Comparison of ENCODE assay signal across 7 mouse cellular contexts in the genomic region with DNA sequence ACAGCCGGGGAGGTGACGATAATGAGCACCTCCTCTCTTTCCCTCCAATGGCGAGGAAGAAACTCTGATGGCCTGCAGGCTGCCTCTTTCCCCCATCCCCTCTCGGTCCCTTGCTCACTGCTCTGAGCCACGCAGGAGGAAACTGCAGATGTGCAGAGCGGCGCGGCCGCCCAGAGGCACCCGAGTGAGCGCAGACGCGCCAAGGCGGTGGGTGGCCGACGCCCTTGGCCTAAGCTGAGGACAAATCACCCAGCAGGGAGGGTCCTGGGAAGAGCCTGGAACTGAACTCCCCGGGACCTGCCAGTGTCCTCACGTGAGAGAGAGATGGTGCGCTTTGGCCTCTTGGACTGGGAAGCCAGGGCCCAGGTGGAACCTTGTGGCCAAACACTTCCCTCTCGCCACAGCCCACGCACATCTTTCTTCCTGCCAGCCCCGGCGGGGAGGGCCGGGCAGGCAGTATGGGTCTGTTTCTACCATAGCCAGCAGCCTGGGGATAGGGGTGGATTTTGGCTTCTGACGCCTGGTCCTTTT.
DNase-seq lines count a peak whose midpoint lies in the region; ATAC-seq lines count a peak whose summit lies in the region.

No protein-coding gene starts in this region.

- WGBS in embryonic facial prominence, embryonic 13.5 days = 2% methylated on average over 25 of the region's 25 CpGs
- 2% methylated on average over 25 of the region's 25 CpGs for WGBS in heart, embryonic 10.5 days
- WGBS in limb, embryonic 11.5 days = 2% methylated on average over 25 of the region's 25 CpGs

- H3K4me1 ChIP-seq in embryonic facial prominence, embryonic 13.5 days = peaks cover 39% of the 10 kb centered on the region
- H3K4me1 ChIP-seq in heart, embryonic 10.5 days = peaks cover 33% of the 10 kb centered on the region
- H3K4me1 ChIP-seq in limb, embryonic 11.5 days (ENCODE audit: control insufficient read depth, insufficient read depth, low read length) = peaks cover 47% of the 10 kb centered on the region

- H3K4me3 ChIP-seq in embryonic facial prominence, embryonic 13.5 days = peak overlapping the region; percentile 38
- H3K4me3 ChIP-seq in heart, embryonic 10.5 days = peak overlapping the region; percentile 61
- peak overlapping the region; percentile 9; the same call in 1 of the 2 replicates for H3K4me3 ChIP-seq in limb, embryonic 11.5 days (ENCODE audit: low read depth, low read length)

- H3K9me3 ChIP-seq in embryonic facial prominence, embryonic 13.5 days = no peaks in the 10 kb centered on the region
- H3K9me3 ChIP-seq in heart, embryonic 10.5 days = no peaks in the 10 kb centered on the region
- H3K9me3 ChIP-seq in limb, embryonic 11.5 days (ENCODE audit: control insufficient read depth, low read length) = no peaks in the 10 kb centered on the region

- peak overlapping the region; percentile 67 for H3K4me2 ChIP-seq in embryonic facial prominence, embryonic 13.5 days
- H3K4me2 ChIP-seq in limb, embryonic 11.5 days (ENCODE audit: low read depth, severe bottlenecking) = peak overlapping the region; percentile 55

- peak overlapping the region; percentile 51 for H3K27ac ChIP-seq in embryonic facial prominence, embryonic 13.5 days
- H3K27ac ChIP-seq in heart, embryonic 10.5 days = peak overlapping the region; percentile 52; the same call in 1 of the 2 replicates
- no peak overlapping the region for H3K27ac ChIP-seq in limb, embryonic 11.5 days (replicated peaks; ENCODE audit: low read depth, low read length)

- ATAC-seq in embryonic facial prominence, embryonic 13.5 days (ENCODE audit: insufficient number of reproducible peaks, insufficient read depth, low FRiP score, low TSS enrichment, low read depth) = no peak; the same call in 1 of the 2 replicates
- ATAC-seq in limb, embryonic 11.5 days (ENCODE audit: insufficient number of reproducible peaks, low FRiP score, low TSS enrichment, low read depth) = no peak
- ATAC-seq in neutrophil, adult 5-6 weeks (ENCODE audit: extremely low read depth, insufficient number of reproducible peaks, low FRiP score, poor library complexity, severe bottlenecking) = peak; percentile 42; the same call in 1 of the 2 replicates
- ATAC-seq in erythroblast, adult 5-6 weeks (replicated peaks; ENCODE audit: low FRiP score, poor library complexity, severe bottlenecking) = no peak

- peak; percentile 15 for DNase-seq in thymus, postnatal 14 days
- DNase-seq in thymus, postnatal 10 days (ENCODE audit: low spot score in 2 of 2) = no peak
- DNase-seq in heart, embryonic 10.5 days (ENCODE audit: low spot score) = peak; percentile 83
- DNase-seq in limb, embryonic 11.5 days (ENCODE audit: low spot score) = peak; percentile 62

- H3K9ac ChIP-seq in embryonic facial prominence, embryonic 13.5 days = peak overlapping the region; percentile 61
- no peak overlapping the region for H3K9ac ChIP-seq in limb, embryonic 11.5 days (ENCODE audit: low read length)

- 0 out of 2 replicates have a peak, but pooled peaks cover 4% of the 10 kb centered on the region for H3K36me3 ChIP-seq in embryonic facial prominence, embryonic 13.5 days
- no peaks in the 10 kb centered on the region for H3K36me3 ChIP-seq in heart, embryonic 10.5 days
- H3K36me3 ChIP-seq in limb, embryonic 11.5 days (ENCODE audit: control insufficient read depth, insufficient read depth, low read length) = no peaks in the 10 kb centered on the region

- peaks cover 48% of the 10 kb centered on the region for H3K27me3 ChIP-seq in embryonic facial prominence, embryonic 13.5 days
- H3K27me3 ChIP-seq in heart, embryonic 10.5 days (ENCODE audit: insufficient read depth, poor library complexity, severe bottlenecking) = peaks cover 79% of the 10 kb centered on the region
- H3K27me3 ChIP-seq in limb, embryonic 11.5 days (ENCODE audit: control insufficient read depth, insufficient read depth, low read length) = no peaks in the 10 kb centered on the region

Comparison
In these comparisons a context has a peak if more than half of its experiments do, and no peak if none do; other contexts are left out.
1. DNase-seq: peak in thymus, postnatal 14 days (single experiment), heart, embryonic 10.5 days (single experiment) and limb, embryonic 11.5 days (single experiment); none in thymus, postnatal 10 days (0 of 2).
2. H3K4me3 ChIP-seq: peak in every context shown above with its lines; median percentile 61 in heart, embryonic 10.5 days; 38 in embryonic facial prominence, embryonic 13.5 days; 9 in limb, embryonic 11.5 days.